Mouse (Mus musculus): Measurements from ENCODE around the gene Nxph1.
A peak's percentile ranks its signal among the peaks of the same experiment; 100 is the strongest.

DNA sequence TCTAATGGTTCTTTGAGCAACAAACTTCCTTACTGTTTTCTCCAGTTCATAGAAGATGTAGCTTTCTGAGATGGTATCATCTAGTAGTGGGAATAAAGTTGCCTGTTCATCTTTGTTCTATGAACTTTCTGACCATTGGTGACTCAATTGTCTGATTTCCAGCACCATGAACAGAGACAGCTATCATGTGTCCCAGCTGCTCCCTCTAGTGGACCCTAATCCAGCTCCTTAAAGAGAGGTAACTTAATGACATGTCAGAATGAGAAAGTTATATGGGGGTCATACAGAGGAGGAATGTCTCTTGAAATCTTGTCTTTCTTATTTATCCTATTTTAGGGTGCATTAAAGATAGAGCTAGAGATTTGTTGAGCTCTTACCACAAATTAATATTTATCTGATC is 286.6 kb downstream of the Nxph1 start:
- peak; percentile 35; the same call in 1 of the 2 replicates for TF ChIP-seq CTCF (conservative IDR thresholded peaks at IDR 0.05; ENCODE audit: insufficient read depth, insufficient read length, low read depth, low read length)
- TF ChIP-seq POLR2A (IDR thresholded peaks at IDR 0.05; ENCODE audit: low read depth, low read length) = no peak
